Mouse (Mus musculus) mouse embryonic stem cell (cell line): Measurements from ENCODE around the gene Frzb.

Source experiments
- in situ Hi-C, 2 experiments: fragments of 300-500 bp; cut with MboI; formaldehyde crosslinking; loops; 1 replicate in 1 of 2; 3 replicates in 1 of 2; pipeline ENCODE4 v1.14.3; 2019 to 2020; ENCODE audit warnings: low sequenced_read_pairs in 2 of 2, low pct_unique_long_range_greater_than_20kb in 1 of 2, mixed read lengths in 1 of 2; ENCODE audit not compliant: unreplicated experiment in 1 of 2

Frzb gene

GRCm38 (mm10) chr2:80434783-80435572 is 12.4 kb downstream of the Frzb start:
- in situ Hi-C loops: no loop called here

GRCm38 (mm10) chr2:80433254-80433876 is 14.1 kb downstream of the Frzb start:
- in situ Hi-C loops: no loop called here

- in situ Hi-C loops: no loop called here
These were observed 16.9 kb downstream of the Frzb start for GRCm38 (mm10) chr2:80430357-80431053.

GRCm38 (mm10) chr2:80423116-80423515 is 24.3 kb downstream of the Frzb start:
- in situ Hi-C loops: no loop called here

- in situ Hi-C loops: no loop called here
These were observed 25.4 kb downstream of the Frzb start for GRCm38 (mm10) chr2:80421990-80422389.

- in situ Hi-C loops: no loop called here
These were observed 31.1 kb downstream of the Frzb start for GRCm38 (mm10) chr2:80416286-80416685.

GRCm38 (mm10) chr2:80414387-80414786 is 33.0 kb downstream of the Frzb start:
- in situ Hi-C loops: no loop called here

GRCm38 (mm10) chr2:80413124-80413523 is 34.3 kb downstream of the Frzb start:
- in situ Hi-C loops: no loop called here

- in situ Hi-C loops: no loop called here
These were observed 37.4 kb downstream of the Frzb start for GRCm38 (mm10) chr2:80409893-80410574.

- in situ Hi-C loops: no loop called here
These were observed 42.7 kb downstream of the Frzb start for GRCm38 (mm10) chr2:80404770-80405169.

GRCm38 (mm10) chr2:80398595-80399099 is 48.8 kb downstream of the Frzb start:
- in situ Hi-C loops: no loop called here

GRCm38 (mm10) chr2:80396864-80397263 is 50.6 kb downstream of the Frzb start:
- in situ Hi-C loops: no loop called here

GRCm38 (mm10) chr2:80396057-80396456 is 51.4 kb downstream of the Frzb start:
- in situ Hi-C loops: no loop called here

GRCm38 (mm10) chr2:80388341-80388740 is 59.1 kb downstream of the Frzb start:
- in situ Hi-C loops: no loop called here

- in situ Hi-C loops: no loop called here
These were observed 59.8 kb downstream of the Frzb start for GRCm38 (mm10) chr2:80387668-80388067.

- in situ Hi-C loops: no loop called here
These were observed 61.2 kb downstream of the Frzb start for GRCm38 (mm10) chr2:80386255-80386654.

GRCm38 (mm10) chr2:80384447-80384846 is 63.0 kb downstream of the Frzb start:
- in situ Hi-C loops: no loop called here

- in situ Hi-C loops: no loop called here
These were observed 67.6 kb downstream of the Frzb start for GRCm38 (mm10) chr2:80379848-80380247.

GRCm38 (mm10) chr2:80374892-80375291 is 72.5 kb downstream of the Frzb start:
- in situ Hi-C loops: no loop called here
